16 mouse cellular contexts compared by ENCODE assay signal in the genomic region with DNA sequence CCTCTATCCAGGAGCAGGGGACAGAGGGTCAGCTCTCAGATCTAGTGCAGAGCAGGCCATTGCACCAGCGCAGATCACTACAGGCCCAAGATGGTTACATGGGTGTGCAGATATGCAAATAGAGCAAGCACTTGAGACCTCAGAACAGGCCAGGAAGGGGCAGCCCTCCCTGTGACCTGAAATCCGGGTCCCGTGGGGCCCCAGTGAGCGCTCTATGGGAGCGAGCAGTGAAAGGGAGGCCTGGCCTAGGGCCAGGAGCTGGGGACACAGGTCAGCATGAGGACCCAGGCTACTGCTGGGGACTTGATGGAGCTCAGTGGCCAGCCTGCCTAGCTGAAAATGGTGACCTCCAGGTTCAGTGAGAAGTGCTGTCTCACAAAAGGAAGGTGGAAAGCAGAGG. TPM values are rescaled to one million over a fixed set of nuclear protein-coding genes. Genes with fewer than 3 reads are reported as not detected.
DNase-seq lines count a peak whose midpoint lies in the region; ATAC-seq lines count a peak whose summit lies in the region.
"Had no signal": no experiment of that assay in that cellular context is flagged by ENCODE, and none has a peak within 500 bp of the region (broad histone marks: within the 10 kb centered on the region; RNA-seq: fewer than 3 reads in every experiment).

No protein-coding gene starts in this region.

- H3K27ac ChIP-seq in heart, embryonic 10.5 days: peak overlapping the region; percentile 74; the same call in 1 of the 2 replicates
- no peak overlapping the region for H3K27ac ChIP-seq in liver, embryonic 16.5 days (ENCODE audit: low read length)
- no peak overlapping the region for H3K27ac ChIP-seq in liver, embryonic 12.5 days
- H3K27ac ChIP-seq in embryonic facial prominence, embryonic 10.5 days (replicated peaks): no peak overlapping the region; the same call in 1 of the 2 replicates
- no peak overlapping the region for H3K27ac ChIP-seq in limb, embryonic 10.5 days
- H3K27ac ChIP-seq in neural tube, embryonic 15.5 days (replicated peaks): no peak overlapping the region
- H3K27ac ChIP-seq: embryonic facial prominence, embryonic 13.5 days; hindbrain, embryonic 14.5 days; intestine, embryonic 15.5 days had no signal

- H3K36me3 ChIP-seq in heart, embryonic 10.5 days: peaks cover 11% of the 10 kb centered on the region
- H3K36me3 ChIP-seq in liver, embryonic 16.5 days (ENCODE audit: control insufficient read depth, insufficient read depth): no peaks in the 10 kb centered on the region
- peaks cover 9% of the 10 kb centered on the region for H3K36me3 ChIP-seq in liver, embryonic 12.5 days
- H3K36me3 ChIP-seq in embryonic facial prominence, embryonic 10.5 days (replicated peaks): peaks cover 8% of the 10 kb centered on the region; the same call in 1 of the 2 replicates
- H3K36me3 ChIP-seq in limb, embryonic 10.5 days: peaks cover 4% of the 10 kb centered on the region; the same call in 1 of the 2 replicates
- peaks cover 13% of the 10 kb centered on the region for H3K36me3 ChIP-seq in neural tube, embryonic 15.5 days
- H3K36me3 ChIP-seq: intestine, embryonic 15.5 days had no signal

- H3K4me1 ChIP-seq in heart, embryonic 10.5 days: peaks cover 20% of the 10 kb centered on the region
- peaks cover 19% of the 10 kb centered on the region for H3K4me1 ChIP-seq in liver, embryonic 16.5 days (ENCODE audit: control insufficient read depth, low read depth, low read length)
- H3K4me1 ChIP-seq in liver, embryonic 12.5 days: peaks cover 19% of the 10 kb centered on the region
- peaks cover 28% of the 10 kb centered on the region for H3K4me1 ChIP-seq in embryonic facial prominence, embryonic 10.5 days
- H3K4me1 ChIP-seq in limb, embryonic 10.5 days: peaks cover 27% of the 10 kb centered on the region
- peaks cover 15% of the 10 kb centered on the region; the same call in 1 of the 2 replicates for H3K4me1 ChIP-seq in neural tube, embryonic 15.5 days

- H3K9me3 ChIP-seq in heart, embryonic 10.5 days: no peaks in the 10 kb centered on the region
- H3K9me3 ChIP-seq in liver, embryonic 16.5 days (replicated peaks; ENCODE audit: control insufficient read depth, low read length): no peaks in the 10 kb centered on the region
- no peaks in the 10 kb centered on the region for H3K9me3 ChIP-seq in liver, embryonic 12.5 days (replicated peaks)
- H3K9me3 ChIP-seq in embryonic facial prominence, embryonic 10.5 days: no peaks in the 10 kb centered on the region
- H3K9me3 ChIP-seq in limb, embryonic 10.5 days (replicated peaks): no peaks in the 10 kb centered on the region
- H3K9me3 ChIP-seq in neural tube, embryonic 15.5 days (replicated peaks): no peaks in the 10 kb centered on the region
- H3K9me3 ChIP-seq: embryonic facial prominence, embryonic 13.5 days; intestine, embryonic 15.5 days had no signal

- WGBS in heart, embryonic 10.5 days: 55% methylated on average over 5 of the region's 5 CpGs
- 29% methylated on average over 5 of the region's 5 CpGs for WGBS in liver, embryonic 16.5 days (ENCODE audit: insufficient replicate concordance)
- WGBS in liver, embryonic 12.5 days (ENCODE audit: insufficient replicate concordance): 43% methylated on average over 5 of the region's 5 CpGs
- WGBS in embryonic facial prominence, embryonic 10.5 days: 61% methylated on average over 5 of the region's 5 CpGs
- WGBS in limb, embryonic 10.5 days: 64% methylated on average over 5 of the region's 5 CpGs
- 69% methylated on average over 5 of the region's 5 CpGs for WGBS in neural tube, embryonic 15.5 days

- H3K4me2 ChIP-seq in liver, embryonic 16.5 days (ENCODE audit: low read depth, low read length): no peak overlapping the region
- H3K4me2 ChIP-seq in liver, embryonic 12.5 days: no peak overlapping the region
- H3K4me2 ChIP-seq in neural tube, embryonic 15.5 days: no peak overlapping the region
- H3K4me2 ChIP-seq: hindbrain, embryonic 14.5 days had no signal

- ATAC-seq in liver, embryonic 16.5 days (ENCODE audit: low read depth): peak; percentile 27; the same call in 1 of the 2 replicates
- no peak for ATAC-seq in liver, embryonic 12.5 days
- no peak for ATAC-seq in neural tube, embryonic 15.5 days (ENCODE audit: low FRiP score)

- H3K27me3 ChIP-seq in heart, embryonic 10.5 days (ENCODE audit: insufficient read depth, poor library complexity, severe bottlenecking): peaks cover 30% of the 10 kb centered on the region
- no peaks in the 10 kb centered on the region for H3K27me3 ChIP-seq in liver, embryonic 16.5 days (ENCODE audit: control insufficient read depth, insufficient read depth, low read depth, low read length)
- peaks cover 24% of the 10 kb centered on the region; the same call in 1 of the 2 replicates for H3K27me3 ChIP-seq in liver, embryonic 12.5 days (replicated peaks)
- H3K27me3 ChIP-seq in embryonic facial prominence, embryonic 10.5 days (replicated peaks; ENCODE audit: low read depth, poor library complexity, severe bottlenecking): peaks cover 25% of the 10 kb centered on the region
- H3K27me3 ChIP-seq in limb, embryonic 10.5 days (ENCODE audit: low read depth, poor library complexity, severe bottlenecking): peaks cover 27% of the 10 kb centered on the region
- H3K27me3 ChIP-seq in neural tube, embryonic 15.5 days (replicated peaks): no peaks in the 10 kb centered on the region
- H3K27me3 ChIP-seq: embryonic facial prominence, embryonic 13.5 days; intestine, embryonic 15.5 days had no signal

- intact Hi-C loops in heart, postnatal 36 days (cut with DNase I): no loop called here

- H3K4me3 ChIP-seq in heart, embryonic 10.5 days: no peak overlapping the region
- no peak overlapping the region for H3K4me3 ChIP-seq in liver, embryonic 16.5 days (ENCODE audit: low read depth, low read length)
- no peak overlapping the region for H3K4me3 ChIP-seq in liver, embryonic 12.5 days
- 0 out of 2 replicates have a peak overlapping the region, but pooled peaks have one; percentile 51 for H3K4me3 ChIP-seq in embryonic facial prominence, embryonic 10.5 days
- 0 out of 2 replicates have a peak overlapping the region, but pooled peaks have one; percentile 46 for H3K4me3 ChIP-seq in limb, embryonic 10.5 days
- no peak overlapping the region for H3K4me3 ChIP-seq in neural tube, embryonic 15.5 days (replicated peaks)

- no peak for DNase-seq in heart, embryonic 10.5 days (ENCODE audit: low spot score)
- no peak for DNase-seq in heart, postnatal 36 days
- DNase-seq in embryonic facial prominence, embryonic 10.5 days (ENCODE audit: low spot score): no peak
- no peak for DNase-seq in limb, embryonic 10.5 days (ENCODE audit: low spot score)
- DNase-seq in adrenal gland, postnatal 25 days: no peak
- DNase-seq: adrenal gland, postnatal 10 days; cerebellum, adult 9-10 months; midbrain, embryonic 14.5 days; right cerebral cortex, adult 18-20 months had no signal

- H3K9ac ChIP-seq in liver, embryonic 16.5 days (ENCODE audit: low read depth, low read length): no peak overlapping the region
- H3K9ac ChIP-seq in liver, embryonic 12.5 days: no peak overlapping the region
- H3K9ac ChIP-seq in neural tube, embryonic 15.5 days (replicated peaks): no peak overlapping the region
- H3K9ac ChIP-seq: hindbrain, embryonic 14.5 days; intestine, embryonic 15.5 days had no signal

RNA-seq across cellular contexts. Expression of a gene that starts 21.7 kb away (rescaled TPM):
- 14.5 and 19.8 TPM in 2 replicates for polyA plus RNA-seq in heart, embryonic 10.5 days (2016; fragmentation: Nextera tagmentation; extraction: Ambion mirVana)
- total RNA-seq in heart, postnatal 36 days (2021): 10 to 100 TPM; 11.1 to 13.3 TPM
- 4.1 and 4.7 TPM in 2 replicates for polyA plus RNA-seq in liver, embryonic 16.5 days (2015; fragmentation: Nextera tagmentation; extraction: Ambion mirVana)
- 6.1 and 6.7 TPM in 2 replicates for polyA plus RNA-seq in liver, embryonic 12.5 days (2016; fragmentation: Nextera tagmentation; extraction: Ambion mirVana)
- 12.8 and 14.5 TPM in 2 replicates for polyA plus RNA-seq in embryonic facial prominence, embryonic 10.5 days (2016; fragmentation: Nextera tagmentation; extraction: Ambion mirVana)
- 13.1 and 14.6 TPM in 2 replicates for polyA plus RNA-seq in limb, embryonic 10.5 days (2016; fragmentation: Nextera tagmentation; extraction: Ambion mirVana)
- total RNA-seq in adrenal gland, postnatal 25 days (2021): 11.3 and 22.1 TPM in 2 replicates
- 10.0 and 12.0 TPM in 2 replicates for polyA plus RNA-seq in neural tube, embryonic 15.5 days (2015; fragmentation: Nextera tagmentation; extraction: Ambion mirVana)

RNA-seq across cellular contexts. Expression of a gene that starts 56.7 kb away (rescaled TPM):
- polyA plus RNA-seq in heart, embryonic 10.5 days (2016; fragmentation: Nextera tagmentation; extraction: Ambion mirVana): 0.36 and 1.5 TPM in 2 replicates
- total RNA-seq in heart, postnatal 36 days (2021): not detected
- polyA plus RNA-seq in liver, embryonic 16.5 days (2015; fragmentation: Nextera tagmentation; extraction: Ambion mirVana): 0.19 and 0.27 TPM in 2 replicates
- 0.07 and 0.14 TPM in 2 replicates for polyA plus RNA-seq in liver, embryonic 12.5 days (2016; fragmentation: Nextera tagmentation; extraction: Ambion mirVana)
- 3.8 and 4.1 TPM in 2 replicates for polyA plus RNA-seq in embryonic facial prominence, embryonic 10.5 days (2016; fragmentation: Nextera tagmentation; extraction: Ambion mirVana)
- polyA plus RNA-seq in limb, embryonic 10.5 days (2016; fragmentation: Nextera tagmentation; extraction: Ambion mirVana): 2.3 and 2.5 TPM in 2 replicates
- total RNA-seq in adrenal gland, postnatal 25 days (2021): 0.67 and 0.95 TPM in 2 replicates
- polyA plus RNA-seq in neural tube, embryonic 15.5 days (2015; fragmentation: Nextera tagmentation; extraction: Ambion mirVana): 0.36 and 0.41 TPM in 2 replicates
- total RNA-seq: gastrocnemius, adult 8-10 months had no signal

Comparison
In these comparisons a context has a peak if more than half of its experiments do, and no peak if none do; other contexts are left out.
1. H3K4me3 ChIP-seq: peak in embryonic facial prominence, embryonic 10.5 days (single experiment) and limb, embryonic 10.5 days (single experiment); none in heart, embryonic 10.5 days (single experiment), liver, embryonic 16.5 days (single experiment), liver, embryonic 12.5 days (single experiment) and neural tube, embryonic 15.5 days (single experiment).